Mouse (Mus musculus) gastrocnemius, adult 18-20 months (tissue): Measurements from ENCODE around the gene Map4k1. TPM values are rescaled to one million over a fixed set of nuclear protein-coding genes. Genes with fewer than 3 reads are reported as not detected.

Experiments
- DNase-seq: peaks from one replicate; pipeline ENCODE4 v3.0.0; 2021; ENCODE audit warnings: low spot score
- long read RNA-seq, 2 experiments: library from polyadenylated mRNA; stranded (forward); transcript quantifications; one replicate each; pipeline ENCODE4 v2.0.0; 2021
- total RNA-seq, 2 experiments: library from RNA; stranded (reverse); gene quantifications; 2 replicates each; pipeline ENCODE4 v1.2.3; 2021

Gene Map4k1
- under 1 TPM; 0.24 to 0.59 TPM for total RNA-seq
- long read RNA-seq, experiment 1, partial matches to known transcripts = 1 of 2 reads
- long read RNA-seq, experiment 1, other reads (novel, unspliced or antisense) = 1 of 2 reads
- long read RNA-seq, experiment 2, partial matches to known transcripts = 0 of 1 reads
- long read RNA-seq, experiment 2, other reads (novel, unspliced or antisense) = 1 of 1 reads

DNA sequence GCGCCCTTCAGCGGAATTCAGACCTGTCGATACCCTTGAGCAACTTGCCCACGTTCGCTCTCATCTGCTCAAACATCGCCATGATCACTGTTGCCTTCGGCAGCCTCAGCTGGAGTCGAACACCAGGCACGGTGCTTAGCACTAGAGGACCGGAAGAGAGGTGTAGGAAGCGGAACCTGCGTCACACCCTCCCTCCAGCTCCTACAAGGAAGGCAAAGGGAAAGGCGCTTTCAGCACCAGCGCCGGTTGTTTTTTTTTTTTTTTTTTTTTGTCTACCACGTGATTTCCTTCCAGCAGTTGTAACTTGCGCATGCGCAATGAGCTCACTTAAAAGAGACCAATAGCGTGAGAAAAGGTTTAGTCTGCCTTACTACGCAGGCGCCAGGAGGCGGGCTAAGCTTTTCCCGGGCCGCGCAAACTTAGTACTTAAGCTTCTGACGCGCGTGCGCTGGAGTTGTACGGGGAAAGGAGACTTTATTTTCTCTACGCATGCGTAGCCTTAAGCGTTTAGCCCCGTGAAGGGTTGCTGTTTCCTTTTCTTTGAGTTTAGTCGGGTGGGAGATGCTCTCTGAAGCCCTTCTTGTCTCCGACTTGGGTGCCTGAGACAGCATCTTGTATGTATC, at the start of gene Map4k1, which contains the start of gene Eif3k:
Map4k1 (plus strand) TSS at position 400 of the 623 bp plus-strand sequence.
Eif3k (minus strand) TSS at position 214 of the 623 bp plus-strand sequence.
- peak; percentile 97 for DNase-seq

DNA sequence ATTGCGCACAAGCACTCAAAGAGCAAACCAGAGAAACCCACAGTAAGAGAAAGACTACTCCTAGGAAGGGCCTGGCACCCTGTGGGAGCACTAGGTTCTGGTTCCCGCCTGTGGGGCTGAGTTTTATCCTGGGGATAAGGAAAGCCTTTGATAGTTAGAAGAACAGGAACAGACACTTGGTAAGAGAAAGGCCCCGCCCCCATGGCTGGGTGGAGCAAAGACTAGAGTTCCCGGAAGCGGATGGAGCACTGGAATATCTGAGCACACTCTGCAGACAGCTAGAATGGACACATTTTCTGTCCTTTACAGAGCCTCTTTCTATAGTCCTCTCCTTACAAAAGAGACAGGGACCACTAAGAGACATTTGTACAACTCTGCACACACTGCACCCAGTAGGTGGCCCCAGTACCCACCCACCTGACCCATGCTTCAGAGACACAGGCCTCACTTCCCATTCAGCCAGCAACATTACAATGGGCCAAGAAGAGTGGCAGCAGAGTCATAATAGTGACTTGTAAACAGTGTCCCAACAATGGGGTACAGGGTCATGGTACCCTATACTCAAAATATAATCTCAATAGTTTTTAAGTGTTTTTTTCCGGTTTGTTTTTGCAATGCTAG, 49.3 kb upstream of the Map4k1 start:
- no peak for DNase-seq

- no peak for DNase-seq
These were observed 48.0 kb upstream of the Map4k1 start for GRCm38 (mm10) chr7:28933825-28934224.

DNA sequence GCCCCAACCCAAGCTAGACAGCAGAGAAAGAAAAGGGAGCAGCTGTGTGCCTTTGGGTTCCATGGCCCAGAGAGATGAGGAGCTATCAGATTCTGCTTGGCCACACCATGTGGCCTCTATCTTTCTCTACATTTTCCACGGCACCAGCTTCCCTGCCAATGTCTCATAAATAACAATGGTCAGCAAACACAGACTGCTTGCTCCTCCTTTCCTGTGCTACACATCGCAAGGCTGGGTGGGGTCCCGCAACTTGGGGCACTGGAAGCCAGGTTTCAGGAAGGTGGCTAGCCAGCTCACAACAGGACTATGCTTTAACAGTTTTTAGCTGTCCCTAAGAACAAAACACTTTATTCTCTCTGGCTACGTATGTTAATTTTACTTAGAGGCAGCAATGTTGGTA, 45.1 kb upstream of the Map4k1 start:
- DNase-seq = no peak

DNA sequence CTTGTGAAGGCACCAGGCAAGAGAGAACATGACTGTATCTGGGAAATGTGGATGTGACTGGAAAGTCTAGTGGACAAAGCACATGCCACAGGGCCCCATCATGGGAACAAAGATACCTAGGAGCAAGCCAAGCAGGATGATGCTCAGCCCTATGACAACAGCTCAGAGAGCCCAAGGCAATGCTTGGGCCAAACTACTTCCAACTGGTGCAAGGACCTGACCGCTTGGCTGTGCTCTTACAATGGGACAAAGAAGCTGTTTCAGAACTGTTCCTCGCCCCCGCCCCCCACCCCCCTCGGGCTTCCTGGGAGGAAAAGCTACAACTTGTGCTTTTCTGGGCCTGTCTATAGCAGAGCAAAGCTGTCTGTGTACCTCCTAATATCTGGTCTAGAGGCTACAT, 43.2 kb upstream of the Map4k1 start:
- no peak for DNase-seq

- no peak for DNase-seq
These were observed 42.2 kb upstream of the Map4k1 start for GRCm38 (mm10) chr7:28939418-28940183.

GRCm38 (mm10) chr7:28941129-28941528, 40.7 kb upstream of the Map4k1 start:
- DNase-seq = no peak

GRCm38 (mm10) chr7:28941542-28941941, 40.3 kb upstream of the Map4k1 start:
- DNase-seq = no peak

DNA sequence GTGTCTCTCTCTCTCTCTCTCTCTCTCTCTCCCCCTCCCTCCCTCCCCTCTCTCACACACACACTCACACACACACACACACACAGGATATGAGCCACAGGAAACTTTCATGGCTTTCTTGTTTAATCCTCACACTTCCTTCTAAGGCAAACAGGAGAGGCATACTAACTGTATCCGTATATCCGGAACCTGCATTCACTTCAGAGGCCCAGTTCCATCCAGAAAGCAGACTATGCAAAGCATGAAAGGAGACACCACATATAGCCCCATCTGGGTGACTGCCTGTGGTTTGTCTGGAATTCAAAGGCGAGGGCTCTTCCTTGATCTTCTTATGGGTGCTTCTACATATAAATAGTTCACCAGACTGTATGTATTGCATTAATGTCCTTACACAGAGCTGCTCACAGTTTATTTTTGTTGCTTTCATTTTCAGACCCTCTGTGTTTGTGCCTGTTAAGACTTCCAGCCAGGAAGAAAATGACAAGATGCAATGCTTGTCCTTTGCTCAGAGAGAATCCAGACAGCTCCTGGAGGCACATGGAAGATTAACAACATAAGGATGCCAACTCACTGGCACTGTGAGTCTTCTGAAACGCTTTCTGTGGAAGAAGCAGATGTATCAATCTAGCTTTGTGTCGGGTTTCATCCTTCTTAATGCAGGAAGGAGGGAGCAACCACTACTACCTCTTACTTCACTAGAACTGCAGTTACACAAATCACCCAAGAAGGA, 38.2 kb upstream of the Map4k1 start:
- no peak for DNase-seq

DNA sequence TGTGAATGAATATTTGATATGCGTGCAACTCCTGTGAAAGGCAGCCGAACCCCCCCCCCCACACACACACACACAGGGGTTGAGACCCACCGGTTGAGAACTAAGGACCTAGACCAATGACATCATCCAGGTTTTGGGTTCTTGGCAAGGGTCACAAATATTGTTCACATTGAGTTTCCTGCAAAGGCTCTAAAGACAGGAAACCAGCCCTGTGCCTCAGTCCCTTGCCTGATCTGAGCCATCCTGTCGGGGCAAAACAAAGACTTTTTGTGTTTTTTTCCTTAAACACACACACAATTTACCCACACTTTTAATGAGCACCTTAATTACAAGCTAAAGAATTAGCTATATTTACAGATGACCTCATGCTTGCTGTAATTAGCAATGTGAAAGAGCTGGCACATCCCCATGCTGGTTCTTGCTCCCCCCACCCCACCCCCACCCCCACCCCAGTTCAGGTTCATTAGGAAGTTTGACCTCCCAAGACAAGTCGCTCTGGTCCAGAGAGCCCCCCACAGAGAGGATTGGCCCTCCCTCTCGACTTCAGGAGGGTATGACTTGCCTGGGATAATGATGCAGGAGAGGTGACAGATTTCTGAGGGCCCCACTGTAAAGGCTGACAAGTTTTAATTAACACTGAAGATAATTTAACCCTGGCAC, 37.0 kb upstream of the Map4k1 start:
- DNase-seq = no peak

GRCm38 (mm10) chr7:28945416-28946270, 36.2 kb upstream of the Map4k1 start:
- DNase-seq = no peak

DNA sequence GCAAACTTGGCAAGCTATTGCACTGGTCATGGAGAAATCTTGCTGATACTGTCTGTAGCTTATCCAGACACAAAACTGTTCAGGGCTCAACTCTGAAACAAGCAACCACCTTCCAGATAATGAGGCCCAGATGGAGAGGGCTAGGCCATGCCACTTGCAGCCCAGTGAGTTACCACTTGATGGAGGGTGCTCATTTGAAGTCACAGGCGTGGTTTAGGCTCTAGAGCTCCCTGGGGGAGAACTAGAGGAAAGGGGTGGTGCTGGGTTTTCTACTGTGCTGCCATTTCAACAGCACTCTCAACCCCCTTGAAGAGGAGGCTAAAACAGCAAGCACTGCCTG, 35.6 kb upstream of the Map4k1 start:
- no peak for DNase-seq

- no peak for DNase-seq
These were observed 33.1 kb upstream of the Map4k1 start for GRCm38 (mm10) chr7:28948746-28949145.

- no peak for DNase-seq
These were observed 32.6 kb upstream of the Map4k1 start for GRCm38 (mm10) chr7:28949298-28949697.

DNA sequence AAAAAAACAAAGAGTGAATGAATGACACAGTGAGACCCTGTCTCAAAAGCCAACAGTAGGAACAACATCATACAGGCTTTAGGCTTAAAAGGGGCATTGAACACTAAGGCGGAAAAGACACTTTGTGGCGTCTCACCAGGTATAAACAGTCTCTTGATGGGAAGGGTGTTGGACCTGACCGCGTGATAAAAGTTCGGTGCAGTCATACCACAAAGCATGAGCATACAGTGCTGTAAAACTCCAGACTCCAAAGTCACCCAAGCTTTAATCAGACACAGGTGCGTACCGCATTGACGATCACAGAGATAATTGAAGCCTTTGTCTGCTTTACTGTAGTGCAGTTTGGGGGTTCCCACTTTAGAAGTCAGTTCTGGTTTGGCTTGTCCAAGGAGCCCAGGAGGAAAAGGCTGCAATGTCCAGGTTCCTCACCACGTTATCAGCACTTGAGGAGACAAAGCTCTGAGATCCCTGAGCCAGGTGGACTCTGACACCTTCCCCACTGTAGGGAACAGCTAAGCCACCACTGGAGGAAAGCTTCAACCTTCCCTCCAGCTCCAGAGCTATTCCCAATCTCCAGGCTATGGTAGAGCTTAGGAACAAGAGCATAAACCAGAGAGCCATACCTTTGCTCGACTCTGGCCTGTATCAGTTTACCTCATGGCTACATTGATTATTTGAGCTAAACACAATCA, 31.4 kb upstream of the Map4k1 start:
- no peak for DNase-seq

- DNase-seq = no peak
These were observed 30.1 kb upstream of the Map4k1 start for GRCm38 (mm10) chr7:28951764-28952163.

DNA sequence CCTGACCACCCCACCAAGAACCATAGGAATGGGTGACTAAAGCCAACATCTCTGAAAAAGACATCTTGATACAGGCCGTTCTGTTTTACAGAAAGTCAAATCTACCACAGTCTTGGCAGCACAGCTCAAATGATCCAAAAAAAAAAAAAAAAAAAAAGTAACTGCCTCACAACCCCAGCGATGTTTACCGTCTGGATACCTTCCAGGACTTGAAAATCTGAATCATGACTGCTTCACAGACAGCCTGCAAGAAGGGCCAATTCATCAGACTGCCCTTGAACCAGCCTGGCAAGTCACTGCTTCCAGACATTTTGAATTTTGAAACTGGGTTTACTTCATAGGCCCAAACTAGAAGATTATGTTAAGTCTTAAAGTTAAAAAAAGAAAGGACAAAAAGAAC, 29.1 kb upstream of the Map4k1 start:
- DNase-seq = no peak

- no peak for DNase-seq
These were observed 28.1 kb upstream of the Map4k1 start for GRCm38 (mm10) chr7:28953476-28954376.
